12 mouse cellular contexts compared by ENCODE assay signal in the genomic region with DNA sequence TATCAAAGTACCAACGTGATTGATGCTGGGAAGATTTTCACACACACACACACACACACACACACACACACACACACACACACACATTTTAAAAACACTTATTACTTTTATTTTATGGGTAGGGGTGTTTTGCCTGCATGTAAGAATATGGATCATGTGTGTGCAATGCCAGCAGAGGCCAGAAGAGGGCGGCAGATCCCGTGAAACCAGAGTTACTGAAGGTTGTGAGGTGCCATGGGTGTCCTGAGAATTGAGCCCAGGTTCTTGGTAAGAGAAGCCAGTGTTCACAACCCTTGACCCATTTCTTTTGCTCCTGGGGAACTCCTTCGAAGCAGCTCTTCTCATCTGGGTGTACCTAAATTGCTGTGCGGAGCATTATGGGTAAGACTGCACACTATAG.
A peak's percentile ranks its signal among the peaks of the same experiment; 100 is the strongest.
DNase-seq lines count a peak whose midpoint lies in the region; TF ChIP-seq lines count a peak whose summit lies in the region.
"Had no signal": no experiment of that assay in that cellular context is flagged by ENCODE, and none has a peak within 500 bp of the region (broad histone marks: within the 10 kb centered on the region; RNA-seq: fewer than 3 reads in every experiment).

No protein-coding gene starts in this region.

- 81% methylated on average over 5 of the region's 5 CpGs for WGBS in thymus, adult 2 months
- 85% methylated on average over 5 of the region's 5 CpGs for WGBS in cerebellum, adult 2 months

- DNase-seq in kidney, postnatal 10 days: peak; percentile 17
- DNase-seq in kidney, adult 8-10 months: no peak
- DNase-seq in thymus, adult 2 months: peak; percentile 3
- DNase-seq in thymus, adult 18-20 months: no peak
- peak; percentile 57 for DNase-seq in R1 (ENCODE audit: low read depth, low spot score)
- peak; percentile 51 for DNase-seq in testis, postnatal 10 days (ENCODE audit: low spot score)
- DNase-seq in cerebellum, adult 2 months: no peak
- DNase-seq: cerebellum, adult 11-12 months; heart, postnatal 10 days; liver, embryonic 13.5 days; right cerebral cortex, postnatal 4 days had no signal

- H3K27ac ChIP-seq in thymus, adult 2 months (ENCODE audit: control insufficient read depth, insufficient read depth, low read length): no peak overlapping the region
- no peak overlapping the region for H3K27ac ChIP-seq in cerebellum, adult 2 months (ENCODE audit: insufficient read depth, low read length)
- H3K27ac ChIP-seq: liver, embryonic 13.5 days had no signal

- no peaks in the 10 kb centered on the region for H3K27me3 ChIP-seq in thymus, adult 2 months (ENCODE audit: control insufficient read depth, insufficient read depth, low read length)
- no peaks in the 10 kb centered on the region for H3K27me3 ChIP-seq in cerebellum, adult 2 months (ENCODE audit: control insufficient read depth, insufficient read depth, low read length)
- H3K27me3 ChIP-seq: liver, embryonic 13.5 days; megakaryocyte, embryonic 14.5 days had no signal

- no peak; the same call in 1 of the 2 replicates for TF ChIP-seq CTCF in thymus, adult 2 months (IDR thresholded peaks at IDR 0.05; ENCODE audit: borderline replicate concordance, control insufficient read depth, extremely low read depth, insufficient read depth, low read length, poor library complexity)
- TF ChIP-seq CTCF in cerebellum, adult 2 months (IDR thresholded peaks at IDR 0.05; ENCODE audit: borderline replicate concordance, insufficient read depth, low read depth, low read length): no peak

- H3K36me3 ChIP-seq in thymus, adult 2 months (ENCODE audit: control insufficient read depth, insufficient read depth, low read length): no peaks in the 10 kb centered on the region
- H3K36me3 ChIP-seq: liver, embryonic 13.5 days had no signal

- TF ChIP-seq POLR2A in thymus, adult 2 months (IDR thresholded peaks at IDR 0.05; ENCODE audit: control insufficient read depth, extremely low read depth, insufficient read depth, low read length, poor library complexity): no peak
- no peak for TF ChIP-seq POLR2A in cerebellum, adult 2 months (IDR thresholded peaks at IDR 0.05; ENCODE audit: borderline replicate concordance, insufficient read depth, low read length)

- H3K4me1 ChIP-seq in thymus, adult 2 months (replicated peaks; ENCODE audit: control insufficient read depth, insufficient read depth, low read length): no peaks in the 10 kb centered on the region
- H3K4me1 ChIP-seq in cerebellum, adult 2 months (ENCODE audit: control insufficient read depth, insufficient read depth, low read length): peaks cover 3% of the 10 kb centered on the region; the same call in 1 of the 2 replicates
- H3K4me1 ChIP-seq: liver, embryonic 13.5 days; megakaryocyte, embryonic 14.5 days had no signal

- no peak overlapping the region for H3K4me3 ChIP-seq in thymus, adult 2 months (ENCODE audit: control insufficient read depth, insufficient read depth, low read length)
- H3K4me3 ChIP-seq in cerebellum, adult 2 months (replicated peaks; ENCODE audit: insufficient read depth, low read depth, low read length): no peak overlapping the region
- H3K4me3 ChIP-seq: liver, embryonic 13.5 days; megakaryocyte, embryonic 14.5 days had no signal

Comparison
In these comparisons a context has a peak if more than half of its experiments do, and no peak if none do; other contexts are left out.
1. DNase-seq: peak in kidney, postnatal 10 days (single experiment), thymus, adult 2 months (single experiment), R1 (single experiment) and testis, postnatal 10 days (single experiment); none in kidney, adult 8-10 months (0 of 2), thymus, adult 18-20 months (0 of 2) and cerebellum, adult 2 months (0 of 2).